Comparison of ENCODE assay signal across 20 mouse cellular contexts in genomic region chr12:85411136-85411535, GRCm38 (mm10). TPM values are rescaled to one million over a fixed set of nuclear protein-coding genes. Genes with fewer than 3 reads are reported as not detected.
DNase-seq lines count a peak whose midpoint lies in the region; ATAC-seq and TF ChIP-seq lines count a peak whose summit lies in the region.
"Had no signal": no experiment of that assay in that cellular context is flagged by ENCODE, and none has a peak within 500 bp of the region (broad histone marks: within the 10 kb centered on the region; RNA-seq: fewer than 3 reads in every experiment).

No protein-coding gene starts in this region.

- TF ChIP-seq CTCF in ES-Bruce4 (IDR thresholded peaks at IDR 0.05; ENCODE audit: low read depth, low read length), result no peak
- TF ChIP-seq CTCF in hindbrain, postnatal 0 days (IDR thresholded peaks at IDR 0.05; ENCODE audit: low read depth), result no peak

- H3K27me3 ChIP-seq in ES-Bruce4 (ENCODE audit: control insufficient read depth, insufficient read depth, low read length, poor library complexity, severe bottlenecking), result no peaks in the 10 kb centered on the region
- H3K27me3 ChIP-seq in hindbrain, postnatal 0 days (ENCODE audit: insufficient read depth, low read length), result no peaks in the 10 kb centered on the region
- H3K27me3 ChIP-seq: embryonic facial prominence, embryonic 12.5 days; forebrain, embryonic 13.5 days; forebrain, embryonic 15.5 days; Patski had no signal

- no peak overlapping the region for H3K9ac ChIP-seq in ES-Bruce4 (ENCODE audit: low read depth, poor library complexity, severe bottlenecking)
- H3K9ac ChIP-seq in hindbrain, postnatal 0 days (replicated peaks; ENCODE audit: low read length), result no peak overlapping the region
- H3K9ac ChIP-seq: embryonic facial prominence, embryonic 12.5 days; forebrain, embryonic 13.5 days; forebrain, embryonic 15.5 days; forebrain, postnatal 0 days had no signal

- H3K4me3 ChIP-seq in ES-Bruce4 (ENCODE audit: low read depth, low read length), result no peak overlapping the region
- no peak overlapping the region for H3K4me3 ChIP-seq in hindbrain, postnatal 0 days (ENCODE audit: low read length)
- H3K4me3 ChIP-seq: embryonic facial prominence, embryonic 10.5 days; embryonic facial prominence, embryonic 12.5 days; forebrain, embryonic 13.5 days; forebrain, embryonic 15.5 days had no signal

- no peak for TF ChIP-seq POLR2A in ES-Bruce4 (IDR thresholded peaks at IDR 0.05; ENCODE audit: insufficient read depth, low read length)

- no peaks in the 10 kb centered on the region for H3K36me3 ChIP-seq in ES-Bruce4 (ENCODE audit: control insufficient read depth, insufficient read depth, low read length, poor library complexity, severe bottlenecking)
- H3K36me3 ChIP-seq in hindbrain, postnatal 0 days (ENCODE audit: insufficient read depth, low read length), result no peaks in the 10 kb centered on the region
- H3K36me3 ChIP-seq: embryonic facial prominence, embryonic 10.5 days; embryonic facial prominence, embryonic 12.5 days; forebrain, embryonic 15.5 days had no signal

- peaks cover 41% of the 10 kb centered on the region for H3K9me3 ChIP-seq in ES-Bruce4 (replicated peaks; ENCODE audit: control insufficient read depth, insufficient read depth, low read length, poor library complexity, severe bottlenecking)
- no peaks in the 10 kb centered on the region for H3K9me3 ChIP-seq in hindbrain, postnatal 0 days (ENCODE audit: low read length)
- H3K9me3 ChIP-seq: embryonic facial prominence, embryonic 12.5 days; forebrain, embryonic 15.5 days had no signal

- no peak for TF ChIP-seq EP300 in ES-Bruce4 (IDR thresholded peaks at IDR 0.05; ENCODE audit: insufficient read depth, low read depth, low read length)

- WGBS in hindbrain, postnatal 0 days, result 20% methylated on average over 2 of the region's 2 CpGs

- H3K4me2 ChIP-seq in hindbrain, postnatal 0 days (ENCODE audit: low read depth, low read length), result no peak overlapping the region
- H3K4me2 ChIP-seq: embryonic facial prominence, embryonic 12.5 days; forebrain, embryonic 13.5 days; forebrain, embryonic 15.5 days had no signal

- H3K4me1 ChIP-seq in ES-Bruce4 (ENCODE audit: control insufficient read depth, insufficient read depth, low read length), result no peaks in the 10 kb centered on the region
- H3K4me1 ChIP-seq in hindbrain, postnatal 0 days (ENCODE audit: insufficient read depth, low read length), result no peaks in the 10 kb centered on the region
- H3K4me1 ChIP-seq: embryonic facial prominence, embryonic 10.5 days; embryonic facial prominence, embryonic 12.5 days; forebrain, embryonic 13.5 days; forebrain, embryonic 15.5 days had no signal

- peak overlapping the region; percentile 54 for H3K27ac ChIP-seq in ES-Bruce4 (ENCODE audit: insufficient read depth, low read length)
- H3K27ac ChIP-seq in hindbrain, postnatal 0 days, result no peak overlapping the region
- H3K27ac ChIP-seq: embryonic facial prominence, embryonic 10.5 days; embryonic facial prominence, embryonic 12.5 days; forebrain, embryonic 13.5 days; forebrain, embryonic 15.5 days had no signal

- DNase-seq in ES-CJ7 (ENCODE audit: low read depth, low spot score) (peak; percentile 52), R1 (ENCODE audit: low read depth, low spot score) (peak; percentile 70)
- no peak for DNase-seq in urinary bladder, postnatal 25 days (ENCODE audit: low spot score)
- DNase-seq in adrenal gland, postnatal 14 days, result no peak
- DNase-seq in hindbrain, postnatal 0 days (ENCODE audit: low spot score), result no peak
- DNase-seq: adrenal gland, adult 8-10 months; adrenal gland, postnatal 25 days; cerebellum, adult 11-12 months; cerebellum, adult 2 months; cerebellum, adult 9-10 months; cerebellum, postnatal 10 days; cerebellum, postnatal 25 days; forebrain, postnatal 0 days had no signal

- ATAC-seq in hindbrain, postnatal 0 days, result no peak
- ATAC-seq: activated CD4-positive, CD25-positive, alpha-beta regulatory T cell, adult 4 months; forebrain, embryonic 13.5 days; forebrain, embryonic 15.5 days; forebrain, postnatal 0 days; Patski had no signal

RNA-seq across cellular contexts. Expression of gene Tmed10, which starts 36.5 kb away (rescaled TPM):
- polyA plus RNA-seq in ES-Bruce4 (2011; ENCODE audit: insufficient read depth, insufficient read length, low read depth, missing spikeins), result 174 and 184 TPM in 2 replicates
- total RNA-seq in adrenal gland, postnatal 14 days (2021), result 236 and 243 TPM in 2 replicates
- 55.0 and 59.3 TPM in 2 replicates for total RNA-seq in hindbrain, postnatal 0 days (2014; rRNA removed)
- polyA plus RNA-seq in hindbrain, postnatal 0 days (2015; fragmentation: Nextera tagmentation; extraction: Ambion mirVana), result 222 and 224 TPM in 2 replicates

Comparison
In these comparisons a context has a peak if more than half of its experiments do, and no peak if none do; other contexts are left out.
1. DNase-seq: peak in ES-CJ7 (single experiment) and R1 (single experiment); none in urinary bladder, postnatal 25 days (single experiment), adrenal gland, postnatal 14 days (single experiment) and hindbrain, postnatal 0 days (single experiment).